Mouse (Mus musculus): ENCODE data around the gene Bach2. TPM values are rescaled to one million over a fixed set of nuclear protein-coding genes. Genes with fewer than 3 reads are reported as not detected.

Gene Bach2
- total RNA-seq, 2 experiments from 2014 or later, result 2.1 to 3.9 TPM

GRCm38 (mm10) chr4:32444671-32445196 lies 206.1 kb downstream of the Bach2 start:
- DNase-seq, result no peak
- intact Hi-C loops (cut with DNase I), result no loop called here

GRCm38 (mm10) chr4:32447850-32448249 lies 209.2 kb downstream of the Bach2 start:
- intact Hi-C loops (cut with DNase I), result no loop called here
- no peak for DNase-seq

DNA sequence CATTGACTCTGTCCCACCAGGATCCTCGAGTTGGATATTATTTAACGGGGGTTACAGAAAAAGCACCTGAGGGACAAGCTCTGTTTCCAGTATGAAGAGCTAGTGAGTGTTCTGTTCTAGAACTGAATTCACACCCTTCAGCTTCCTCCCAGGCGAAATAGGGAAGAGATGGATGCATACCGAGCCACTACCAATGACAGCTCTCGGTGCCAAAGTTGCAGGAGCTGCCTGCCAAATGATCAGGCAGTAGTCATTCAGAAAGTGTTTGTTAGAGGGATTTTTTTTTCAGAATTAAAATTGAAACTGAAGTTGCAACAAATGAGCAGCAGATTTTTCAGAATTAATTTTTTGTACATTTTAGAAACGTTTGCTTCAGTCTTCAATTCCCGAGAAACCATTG lies 223.4 kb downstream of the Bach2 start:
- intact Hi-C loops (cut with DNase I), result no loop called here
- no peak for DNase-seq

DNA sequence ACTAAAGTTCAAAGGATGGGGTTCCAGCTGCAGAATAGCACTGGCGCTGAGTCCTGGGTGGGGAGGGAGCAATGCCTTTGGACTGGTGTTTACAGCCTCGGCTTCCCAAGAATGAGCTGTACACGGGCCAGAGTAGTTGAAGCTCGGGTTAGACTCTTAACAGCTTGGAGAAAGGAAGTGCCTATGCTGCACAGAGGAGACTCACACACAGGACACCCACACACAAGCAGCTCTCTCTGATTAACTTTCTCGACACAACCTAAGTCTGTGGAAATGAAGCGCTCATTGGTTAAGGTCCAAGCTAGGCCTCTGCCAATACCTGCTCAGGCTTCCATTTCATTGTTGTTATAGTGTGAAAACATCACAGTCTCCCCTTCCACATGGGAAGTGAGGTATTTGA lies 224.5 kb downstream of the Bach2 start:
- intact Hi-C loops (cut with DNase I), result no loop called here
- no peak for DNase-seq

GRCm38 (mm10) chr4:32464540-32464939 lies 225.9 kb downstream of the Bach2 start:
- DNase-seq, result no peak
- intact Hi-C loops (cut with DNase I), result no loop called here

DNA sequence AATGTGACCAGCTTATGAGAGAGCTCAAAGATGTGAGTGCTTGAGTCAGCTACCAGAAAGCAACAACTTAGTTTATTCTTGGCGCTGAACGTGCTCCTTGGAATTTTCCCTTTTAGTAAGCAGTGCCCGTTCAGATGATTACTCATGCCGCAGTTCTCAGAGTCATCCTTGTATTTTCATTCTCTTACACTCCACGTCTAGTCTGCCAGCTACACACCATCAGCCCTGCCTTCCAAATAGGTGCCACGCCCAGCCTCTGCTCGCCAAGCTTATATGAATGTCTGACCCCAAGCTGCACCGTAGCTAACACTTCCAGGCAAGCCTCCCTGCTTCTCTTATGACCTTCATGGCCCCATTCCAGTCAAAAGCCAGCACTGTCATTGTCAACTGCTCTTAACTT lies 227.4 kb downstream of the Bach2 start:
- no peak for DNase-seq
- intact Hi-C loops (cut with DNase I), result no loop called here

GRCm38 (mm10) chr4:32477977-32478660 lies 239.5 kb downstream of the Bach2 start:
- intact Hi-C loops (cut with DNase I), result no loop called here
- no peak for DNase-seq

- intact Hi-C loops (cut with DNase I), result no loop called here
- no peak for DNase-seq
Measured at GRCm38 (mm10) chr4:32479231-32479630, 240.6 kb downstream of the Bach2 start.

GRCm38 (mm10) chr4:32479801-32480700 lies 241.4 kb downstream of the Bach2 start:
- DNase-seq, result no peak
- intact Hi-C loops (cut with DNase I), result no loop called here

GRCm38 (mm10) chr4:32481366-32482055 lies 242.9 kb downstream of the Bach2 start:
- peak in 1 of 2 experiments; percentile 8 for DNase-seq
- intact Hi-C loops (cut with DNase I), result no loop called here

DNA sequence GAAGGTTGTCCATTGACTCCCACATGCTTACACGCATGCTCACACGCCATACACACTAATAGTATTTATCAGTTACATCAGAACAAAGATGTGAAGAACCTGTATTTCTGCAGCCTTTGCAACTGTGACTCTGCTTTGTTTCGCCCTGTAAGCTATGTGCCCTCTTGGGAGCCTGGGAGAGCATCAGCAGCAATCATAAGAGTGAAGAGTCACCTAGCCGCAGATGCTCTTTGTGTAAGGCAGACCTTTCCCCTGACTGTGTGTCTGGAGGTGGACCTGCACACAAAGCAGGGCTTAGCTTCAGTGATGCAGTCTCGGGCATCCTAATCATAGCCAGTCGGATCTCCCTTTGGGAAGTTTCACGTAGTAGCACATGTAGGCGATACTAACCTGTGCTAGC lies 243.5 kb downstream of the Bach2 start:
- intact Hi-C loops (cut with DNase I), result no loop called here
- no peak for DNase-seq

DNA sequence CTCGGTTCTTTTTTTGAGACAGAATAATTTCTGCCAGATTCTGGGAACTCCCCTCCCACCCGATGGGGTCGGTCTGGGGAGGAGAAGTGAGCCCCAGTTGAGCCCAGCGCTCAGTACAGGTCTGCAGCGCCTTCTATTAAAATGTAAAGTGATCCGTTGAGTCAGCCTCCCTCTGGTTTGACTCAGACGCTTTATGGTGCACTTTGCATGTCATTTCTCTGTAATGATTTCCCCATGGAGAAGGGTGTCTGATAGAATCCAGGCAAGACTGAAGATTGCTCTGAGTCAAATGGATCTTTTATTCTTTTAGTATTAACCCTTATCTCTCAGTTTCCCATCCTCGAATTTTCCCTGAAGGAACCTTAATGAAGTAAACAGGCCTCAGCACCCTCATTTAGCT lies 244.3 kb downstream of the Bach2 start:
- intact Hi-C loops (cut with DNase I), result no loop called here
- no peak for DNase-seq

DNA sequence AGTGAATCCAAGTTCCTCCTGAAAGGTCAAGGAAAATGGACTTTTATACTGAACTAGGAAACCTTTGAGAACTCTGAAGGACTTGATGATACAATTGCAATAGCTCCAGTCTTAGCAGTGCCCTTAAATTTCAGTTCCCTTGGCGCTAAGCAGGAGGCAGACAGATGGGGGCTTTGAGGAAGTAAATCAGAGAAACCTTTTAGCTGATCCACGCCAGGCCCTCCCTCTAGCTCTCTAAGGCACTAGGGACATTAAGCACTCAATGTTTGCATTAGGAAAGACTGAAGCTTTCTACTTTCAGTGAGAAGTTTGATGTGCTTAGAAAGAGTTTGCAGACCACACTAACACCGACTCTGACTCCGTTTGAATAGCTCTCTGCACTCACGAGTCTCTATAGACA lies 247.2 kb downstream of the Bach2 start:
- intact Hi-C loops (cut with DNase I), result no loop called here
- no peak for DNase-seq

DNA sequence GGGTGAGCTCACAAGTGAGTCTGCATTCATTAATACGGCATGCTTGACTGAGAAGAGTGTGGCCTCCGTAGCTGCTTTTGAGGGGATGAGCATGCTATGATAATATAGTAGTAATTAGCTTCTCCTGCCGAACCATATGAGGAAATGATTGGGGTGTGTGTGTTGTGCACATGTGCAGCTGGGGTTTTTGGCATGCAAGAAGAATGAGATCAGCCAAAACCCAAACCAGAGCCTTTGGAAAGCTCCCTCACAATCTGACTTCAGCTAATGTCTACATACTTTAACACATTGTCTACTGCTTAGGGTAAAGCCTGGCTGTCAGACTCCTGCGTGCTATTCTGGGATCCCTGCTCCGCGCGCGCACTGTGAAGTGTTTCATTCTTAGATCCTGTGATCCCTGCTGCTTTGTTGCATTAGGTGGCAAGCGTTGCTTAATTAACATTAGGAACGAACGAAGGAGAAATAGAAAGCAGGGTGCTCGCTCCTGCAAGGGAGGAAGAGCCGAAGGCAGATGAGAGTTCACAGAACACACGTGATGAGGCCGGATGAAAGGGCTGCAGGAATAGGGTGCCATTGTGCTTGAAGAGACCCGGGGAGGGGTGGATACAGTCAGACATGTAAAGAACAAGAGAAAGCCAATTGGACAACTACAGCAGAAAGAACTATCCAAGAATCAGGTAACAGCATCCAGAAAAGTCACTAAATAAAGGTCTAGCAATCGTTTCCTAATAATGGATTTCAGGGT lies 248.2 kb downstream of the Bach2 start:
- intact Hi-C loops (cut with DNase I), result no loop called here
- DNase-seq, result no peak

DNA sequence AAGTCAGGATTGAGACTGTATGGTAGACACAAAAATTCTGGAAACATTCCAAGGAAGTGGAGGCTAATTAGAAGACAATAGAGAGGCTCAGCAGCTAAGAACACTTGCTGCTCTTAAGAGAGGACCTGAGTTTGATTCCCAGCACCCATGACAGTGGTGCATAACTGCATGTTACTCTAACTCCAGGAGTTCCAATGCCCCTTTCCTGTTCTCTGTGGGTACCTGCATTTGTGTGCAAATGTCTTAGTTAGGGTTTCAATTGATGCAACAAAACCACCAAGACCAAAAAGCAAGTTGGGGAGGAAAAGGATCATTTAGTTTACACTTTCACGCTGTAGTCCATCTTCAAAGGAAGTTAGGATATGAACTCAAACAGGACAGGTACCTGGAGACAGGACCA lies 250.6 kb downstream of the Bach2 start:
- no peak for DNase-seq
- intact Hi-C loops (cut with DNase I), result no loop called here

DNA sequence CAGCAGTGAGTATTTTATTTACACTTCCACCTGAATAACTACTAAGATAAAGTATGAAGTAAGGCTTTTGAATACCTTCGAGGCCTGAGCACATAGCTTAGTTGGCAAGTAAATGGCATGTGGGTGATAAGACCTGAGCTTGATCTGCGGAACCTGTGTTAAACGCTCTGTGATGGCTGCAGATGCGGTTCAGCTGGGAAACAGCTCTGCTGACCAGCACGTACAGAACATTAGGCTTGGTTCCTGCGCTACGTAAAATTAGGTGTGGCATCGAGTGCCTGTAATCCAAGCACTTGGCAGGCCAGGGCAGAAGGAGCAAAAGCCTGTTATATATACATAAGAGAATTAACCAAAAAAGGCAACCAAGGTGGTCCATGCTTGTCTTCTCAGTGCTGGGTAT lies 252.6 kb downstream of the Bach2 start:
- DNase-seq, result no peak
- intact Hi-C loops (cut with DNase I), result no loop called here

DNA sequence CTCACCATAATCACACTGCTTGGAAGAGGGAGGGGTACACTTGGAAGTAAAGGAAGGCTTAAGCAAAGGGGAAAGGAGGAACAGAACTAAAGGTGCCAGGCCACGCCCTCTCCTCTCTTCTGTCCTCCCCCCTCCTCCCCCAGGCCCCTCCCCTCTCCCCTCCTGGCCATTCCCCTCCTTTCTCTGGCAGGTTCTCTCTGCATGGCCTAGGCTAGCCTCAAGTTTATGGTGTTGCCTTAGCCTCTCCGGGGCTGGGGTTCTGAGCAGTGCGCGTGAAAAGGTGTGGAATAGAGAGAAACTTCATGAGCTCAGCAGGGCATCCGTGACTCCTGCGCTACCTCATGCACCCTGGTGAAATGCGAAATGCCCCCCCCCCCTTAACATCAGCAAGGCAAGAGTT lies 254.2 kb downstream of the Bach2 start:
- no peak for DNase-seq
- intact Hi-C loops (cut with DNase I), result no loop called here

GRCm38 (mm10) chr4:32501780-32502179 lies 263.2 kb downstream of the Bach2 start:
- no peak for DNase-seq
- intact Hi-C loops (cut with DNase I), result no loop called here

GRCm38 (mm10) chr4:32502181-32502580 lies 263.6 kb downstream of the Bach2 start:
- intact Hi-C loops (cut with DNase I), result no loop called here
- DNase-seq, result no peak

DNA sequence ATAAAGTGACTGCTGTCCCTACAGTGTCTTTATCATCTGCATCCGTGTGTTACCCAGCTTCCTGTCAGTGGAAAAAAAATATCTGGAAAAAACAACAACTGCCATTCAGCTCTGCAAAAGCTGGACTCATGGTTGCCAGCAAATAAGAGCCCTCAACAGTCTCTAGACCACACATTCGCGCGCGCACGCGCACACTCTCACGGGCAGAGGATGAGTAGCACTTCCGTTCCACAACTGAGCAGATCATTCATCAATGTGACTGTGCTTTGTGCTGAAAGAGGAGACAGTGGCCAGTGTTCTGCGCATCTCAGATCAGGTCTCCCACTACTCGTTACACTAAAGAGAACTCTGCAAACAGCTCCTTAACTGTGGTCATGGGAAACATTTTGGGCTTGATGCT lies 265.6 kb downstream of the Bach2 start:
- DNase-seq, result no peak
- intact Hi-C loops (cut with DNase I), result no loop called here
